Mouse (Mus musculus): ENCODE measurements at regions not wholly inside any gene's neighbourhood (a gene's known extent, or its start where the extent isn't known, plus 50 kb on each side); places are given as distances from the start of the nearest gene placed in this dataset.

GRCm38 (mm10) chr4:131457551-131457950, 380.5 kb downstream of the Ptpru start:
- Histone ChIP-seq H3K9me3 (replicated peaks; ENCODE audit: low read length) (no peaks in the 10 kb centered on the region), H3K4me1 (ENCODE audit: control insufficient read depth in 1 of 2, insufficient read depth in 2 of 2) (no peaks in the 10 kb centered on the region), H3K4me3 (replicated peaks in 1 of 3; ENCODE audit: low read depth in 2 of 3, low read length in 2 of 3, poor library complexity in 1 of 3) (no peak overlapping the region), H3K9ac (ENCODE audit: insufficient read depth, low read depth) (no peak overlapping the region), H3K36me3 (replicated peaks in 1 of 2; ENCODE audit: control insufficient read depth in 1 of 2, insufficient read depth in 1 of 2, low read length in 1 of 2) (no peaks in the 10 kb centered on the region), H3K79me2 (replicated peaks; ENCODE audit: control insufficient read depth, extremely low read depth, insufficient read depth, poor library complexity, severe bottlenecking) (no peaks in the 10 kb centered on the region), H3K27me3 (replicated peaks) (peaks cover 88% of the 10 kb centered on the region), H3K27ac (ENCODE audit: insufficient read depth, low read depth) (no peak overlapping the region), H3K4me2 (ENCODE audit: insufficient read depth, low read depth, poor library complexity, severe bottlenecking) (no peak overlapping the region)
- dilution Hi-C loops (cut with MboI; ENCODE audit: extremely low pct_ligation_motif_present, extremely low pct_unique_long_range_greater_than_20kb, low sequenced_read_pairs): no loop called here
- DNase-seq (ENCODE audit: extremely low read depth): no peak
- in situ Hi-C loops (cut with MboI; ENCODE audit: low pct_ligation_motif_present, low pct_unique_long_range_greater_than_20kb, low sequenced_read_pairs): no loop called here
- TF ChIP-seq USF1 (IDR thresholded peaks at IDR 0.05; ENCODE audit: low read depth, low read length) (no peak), KAT2A (IDR thresholded peaks at IDR 0.05; ENCODE audit: insufficient replicate concordance, low read length) (no peak), POLR2A (IDR thresholded peaks at IDR 0.05; ENCODE audit: low read depth, low read length) (no peak), ZNF384 (IDR thresholded peaks at IDR 0.05; ENCODE audit: low read depth, low read length) (no peak), MXI1 (IDR thresholded peaks at IDR 0.05; ENCODE audit: low read depth, low read length) (no peak), SMC3 (IDR thresholded peaks at IDR 0.05; ENCODE audit: low read depth, low read length) (no peak), NELFE (IDR thresholded peaks at IDR 0.05; ENCODE audit: low read depth, low read length) (no peak)

GRCm38 (mm10) chr4:131459746-131460145, 378.3 kb downstream of the Ptpru start:
- Histone ChIP-seq H3K27me3 (replicated peaks) (peaks cover 92% of the 10 kb centered on the region), H3K79me2 (replicated peaks; ENCODE audit: control insufficient read depth, extremely low read depth, insufficient read depth, poor library complexity, severe bottlenecking) (no peaks in the 10 kb centered on the region), H3K9ac (ENCODE audit: insufficient read depth, low read depth) (no peak overlapping the region), H3K4me1 (ENCODE audit: control insufficient read depth in 1 of 2, insufficient read depth in 2 of 2) (no peaks in the 10 kb centered on the region), H3K27ac (ENCODE audit: insufficient read depth, low read depth) (no peak overlapping the region), H3K4me2 (ENCODE audit: insufficient read depth, low read depth, poor library complexity, severe bottlenecking) (no peak overlapping the region), H3K4me3 (replicated peaks in 1 of 3; ENCODE audit: low read depth in 2 of 3, low read length in 2 of 3, poor library complexity in 1 of 3) (no peak overlapping the region), H3K36me3 (replicated peaks in 1 of 2; ENCODE audit: control insufficient read depth in 1 of 2, insufficient read depth in 1 of 2, low read length in 1 of 2) (no peaks in the 10 kb centered on the region), H3K9me3 (replicated peaks; ENCODE audit: low read length) (peaks cover 3% of the 10 kb centered on the region)
- dilution Hi-C loops (cut with MboI; ENCODE audit: extremely low pct_ligation_motif_present, extremely low pct_unique_long_range_greater_than_20kb, low sequenced_read_pairs) (no loop called here), in situ Hi-C loops (cut with MboI; ENCODE audit: low pct_ligation_motif_present, low pct_unique_long_range_greater_than_20kb, low sequenced_read_pairs) (no loop called here)
- no peak for TF ChIP-seq ZKSCAN1 (IDR thresholded peaks at IDR 0.05; ENCODE audit: borderline replicate concordance, low read depth, low read length)
- TF ChIP-seq MAX (IDR thresholded peaks at IDR 0.05; ENCODE audit: low read length): no peak
- TF ChIP-seq JUN (IDR thresholded peaks at IDR 0.05; ENCODE audit: insufficient read depth, low read depth, low read length): no peak
- no peak for TF ChIP-seq NELFE (IDR thresholded peaks at IDR 0.05; ENCODE audit: low read depth, low read length)
- no peak for TF ChIP-seq MXI1 (IDR thresholded peaks at IDR 0.05; ENCODE audit: low read depth, low read length)
- no peak for TF ChIP-seq RCOR1 (conservative IDR thresholded peaks at IDR 0.05; ENCODE audit: low read depth, low read length)
- TF ChIP-seq RAD21 (IDR thresholded peaks at IDR 0.05; ENCODE audit: low read depth, low read length): no peak
- TF ChIP-seq ELF1 (IDR thresholded peaks at IDR 0.05; ENCODE audit: low read depth, low read length): no peak
- TF ChIP-seq NRF1 (IDR thresholded peaks at IDR 0.05; ENCODE audit: low read depth, low read length): no peak
- TF ChIP-seq KAT2A (IDR thresholded peaks at IDR 0.05; ENCODE audit: insufficient replicate concordance, low read length): no peak
- TF ChIP-seq CHD2 (IDR thresholded peaks at IDR 0.05; ENCODE audit: low read length): no peak
- TF ChIP-seq ZNF384 (IDR thresholded peaks at IDR 0.05; ENCODE audit: low read depth, low read length): no peak
- no peak for TF ChIP-seq JUND (conservative IDR thresholded peaks at IDR 0.05; ENCODE audit: low read depth, low read length)
- TF ChIP-seq IRF4 (IDR thresholded peaks at IDR 0.05; ENCODE audit: low read depth, low read length): no peak
- no peak for TF ChIP-seq UBTF (IDR thresholded peaks at IDR 0.05; ENCODE audit: low read depth, low read length)
- no peak for DNase-seq (ENCODE audit: extremely low read depth)

Measured in CH12.LX (cell line).